Mouse (Mus musculus) spleen, adult 18-20 months (tissue): ENCODE results near the gene Bcl11a.
A peak's percentile ranks its signal among the peaks of the same experiment; 100 is the strongest.

Experiments used
- DNase-seq, 2 experiments: peaks; one replicate each; pipeline ENCODE4 v3.0.0; 2022; ENCODE audit warnings: mixed read lengths in 2 of 2

The Bcl11a gene

DNA sequence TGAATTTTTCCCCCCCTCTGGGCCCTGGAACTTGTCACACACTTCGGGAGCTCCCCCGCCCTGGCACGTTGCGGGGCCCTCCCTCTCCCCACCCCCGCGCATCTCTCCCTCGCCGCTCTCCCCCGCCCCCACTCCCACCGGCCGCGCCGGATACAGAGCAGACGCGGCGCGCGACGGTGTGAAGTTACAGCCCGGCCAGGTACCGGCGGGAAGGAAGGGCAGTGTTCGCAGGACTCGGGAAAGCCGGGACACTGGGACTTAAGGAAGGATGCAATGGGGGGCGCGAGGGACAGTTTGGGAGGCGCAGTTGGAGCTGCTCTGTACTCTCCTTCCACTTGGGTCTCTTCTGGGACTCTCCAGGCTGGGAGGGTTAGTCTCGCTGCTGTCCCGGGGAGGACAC is 2.7 kb downstream of the Bcl11a start:
- DNase-seq, result peak; percentile 66 to 73

DNA sequence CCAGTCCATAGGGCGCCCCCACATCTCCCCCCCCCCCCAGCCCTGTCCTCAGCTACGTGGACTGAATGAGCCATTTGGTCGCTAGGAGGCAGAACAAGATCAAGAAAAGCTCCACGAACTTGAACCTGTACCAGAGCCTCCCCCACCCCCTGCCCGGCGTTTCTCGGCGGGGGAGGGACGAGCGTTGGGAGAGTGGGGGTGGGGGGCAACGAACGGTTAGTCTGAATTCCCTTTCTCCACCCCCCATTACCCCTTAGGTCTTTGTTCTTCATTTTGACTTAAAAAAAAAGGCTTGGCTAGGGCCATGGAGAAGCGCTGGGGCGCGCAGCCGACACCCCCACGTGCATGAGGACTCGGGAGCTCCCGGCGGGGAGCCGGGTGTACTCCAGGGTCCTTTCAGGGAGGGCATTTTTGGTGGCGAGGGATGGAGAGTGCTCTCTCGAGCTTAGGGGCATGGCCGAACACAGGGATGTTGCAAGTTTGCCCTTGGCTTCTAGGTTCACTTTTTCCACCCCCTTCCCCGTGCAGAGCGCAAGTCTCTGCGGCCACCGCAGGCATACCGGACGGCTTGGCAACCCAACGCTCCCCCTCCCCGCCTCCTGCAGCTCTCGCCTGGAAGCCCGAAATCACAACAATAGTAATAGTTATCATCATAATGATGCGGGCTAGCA is 3.3 kb downstream of the Bcl11a start:
- DNase-seq, result peak; percentile 70 to 75

DNA sequence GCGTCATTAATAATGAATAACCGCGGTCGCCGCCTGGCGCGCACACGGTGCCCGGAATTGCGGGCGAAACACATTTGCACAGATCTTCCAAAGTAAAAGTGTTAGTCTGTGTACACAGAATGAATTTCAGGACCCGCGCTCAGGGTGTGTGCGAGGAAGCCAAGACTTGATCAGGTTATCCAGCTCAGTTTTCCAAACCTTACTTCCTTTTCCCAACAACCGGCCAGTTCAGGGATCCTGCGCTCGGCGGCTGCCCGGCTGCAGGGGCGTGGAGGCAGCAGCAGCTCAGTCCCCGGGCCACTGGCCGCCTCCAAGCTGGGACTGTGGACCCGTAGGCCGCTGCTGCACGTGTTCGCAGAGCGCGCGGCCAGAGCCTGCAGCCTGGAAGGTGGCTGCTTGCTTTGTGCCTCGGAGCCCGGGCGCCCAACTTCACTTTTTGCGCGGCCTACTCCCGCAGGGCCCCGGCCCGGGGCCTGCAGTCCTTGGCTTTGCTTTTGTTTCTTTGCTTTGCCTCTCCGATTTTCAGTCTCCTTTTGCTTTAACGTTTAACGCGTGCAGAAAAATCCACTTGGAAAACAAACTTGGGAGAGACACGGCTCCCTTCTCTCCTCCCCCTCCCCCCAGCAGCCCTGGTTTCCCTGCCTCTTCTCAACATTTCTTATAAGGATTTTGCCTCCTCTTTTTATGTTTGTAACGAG is 4.0 kb downstream of the Bcl11a start:
- DNase-seq, result peak; percentile 48 to 55

DNA sequence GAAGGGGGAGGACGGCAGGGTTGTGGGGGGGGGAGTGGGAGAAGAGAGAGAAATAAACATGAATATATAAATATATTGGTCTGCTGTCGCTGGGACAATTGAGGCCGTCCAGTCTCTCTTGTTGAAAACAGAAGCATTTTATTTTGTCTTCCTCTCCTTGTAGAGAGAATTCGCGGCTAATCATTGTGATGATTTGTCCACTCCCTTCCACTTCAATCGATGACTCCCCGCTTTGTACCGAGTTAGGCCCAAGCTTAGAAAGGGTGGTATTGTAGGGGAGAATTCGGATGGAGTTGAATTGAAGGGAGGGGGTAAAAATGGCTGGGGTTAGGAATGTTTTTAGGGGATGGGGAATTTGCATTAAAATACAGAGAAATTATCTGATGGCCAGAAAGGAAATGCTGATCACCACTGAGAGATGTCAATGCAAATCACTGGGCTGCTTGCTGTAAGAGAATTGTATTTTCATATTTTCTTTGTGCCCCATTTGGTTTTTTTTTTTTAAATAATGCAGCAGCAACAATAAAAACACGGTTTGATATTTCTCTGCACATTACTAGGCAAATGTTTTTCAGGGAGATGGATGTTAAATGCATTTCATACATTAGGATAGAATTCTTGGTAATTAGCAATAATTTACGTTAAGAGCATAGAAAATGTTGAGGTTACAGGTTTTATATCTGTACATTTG is 4.7 kb downstream of the Bcl11a start:
- DNase-seq, result no peak

DNA sequence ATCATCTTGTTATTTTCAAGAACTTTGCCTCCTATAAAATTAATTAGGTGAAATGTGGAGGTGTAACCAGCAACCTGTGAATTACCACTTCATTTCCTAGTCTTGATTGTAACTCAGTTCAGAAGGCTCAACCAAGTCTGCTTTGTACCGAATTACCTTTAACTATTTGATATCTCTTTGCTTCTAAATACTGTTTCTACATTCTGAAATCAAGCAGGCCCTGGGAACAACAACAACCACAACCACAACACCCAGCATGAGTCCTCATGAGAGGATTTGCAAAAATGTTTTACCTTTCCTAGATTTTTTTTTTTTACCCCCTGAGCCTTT is 5.2 kb downstream of the Bcl11a start:
- DNase-seq, result no peak

DNA sequence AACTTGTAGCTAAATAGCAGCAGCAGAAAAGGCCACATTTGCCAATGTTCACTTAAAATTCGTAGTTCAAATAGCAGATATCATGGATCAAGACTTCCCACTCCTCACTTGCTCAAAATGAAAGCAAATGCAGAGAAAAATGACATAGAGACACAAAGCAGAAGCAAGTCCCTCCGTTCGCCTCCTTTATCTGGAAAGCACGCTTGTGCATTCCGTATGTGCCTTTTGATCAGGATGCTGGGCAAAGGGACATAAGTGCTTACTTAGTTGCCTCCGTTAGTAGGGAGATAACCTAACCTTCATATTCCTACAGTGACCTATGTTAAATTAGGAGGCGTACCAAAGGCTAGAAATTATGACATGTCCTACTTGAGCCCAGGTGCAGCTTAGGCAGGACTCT is 5.6 kb downstream of the Bcl11a start:
- no peak for DNase-seq

DNA sequence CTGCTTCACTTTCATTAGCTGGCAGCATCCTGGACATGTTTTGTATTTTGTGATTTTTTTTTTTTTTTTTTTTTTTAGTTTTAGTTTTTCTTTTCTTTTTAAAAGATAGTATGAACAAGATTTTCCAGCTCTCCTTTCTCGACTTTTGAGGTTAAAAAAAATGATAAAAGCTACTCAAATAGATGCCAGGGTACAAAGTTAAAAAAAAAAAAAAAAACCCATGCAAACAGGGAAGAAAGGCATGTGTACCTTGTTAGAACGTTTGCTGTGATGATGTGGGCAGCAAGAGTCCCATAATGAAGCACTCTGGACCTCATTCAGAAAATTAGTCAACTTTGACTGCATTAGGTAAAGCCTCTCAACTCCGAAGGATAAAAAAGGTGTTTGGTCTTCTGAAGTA is 6.2 kb downstream of the Bcl11a start:
- DNase-seq, result no peak

DNA sequence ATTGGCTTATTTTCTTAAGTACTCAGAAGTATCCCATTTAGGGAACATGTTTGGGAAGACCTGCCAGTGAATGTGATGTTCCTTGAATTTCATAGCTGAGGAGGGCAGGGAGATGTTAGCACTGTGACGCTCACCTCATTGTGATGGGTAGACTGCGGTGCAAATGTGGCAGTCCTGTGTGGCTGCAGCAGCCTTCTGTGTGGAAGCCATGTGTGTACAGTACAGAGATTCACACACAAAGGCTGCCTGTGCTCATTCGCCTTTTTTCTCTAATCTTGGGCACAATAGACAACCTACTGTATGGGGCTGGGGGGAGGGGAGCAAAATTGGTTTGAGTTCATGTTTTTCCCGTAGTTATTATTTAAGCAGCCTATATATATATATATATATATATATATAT is 6.7 kb downstream of the Bcl11a start:
- no peak for DNase-seq

DNA sequence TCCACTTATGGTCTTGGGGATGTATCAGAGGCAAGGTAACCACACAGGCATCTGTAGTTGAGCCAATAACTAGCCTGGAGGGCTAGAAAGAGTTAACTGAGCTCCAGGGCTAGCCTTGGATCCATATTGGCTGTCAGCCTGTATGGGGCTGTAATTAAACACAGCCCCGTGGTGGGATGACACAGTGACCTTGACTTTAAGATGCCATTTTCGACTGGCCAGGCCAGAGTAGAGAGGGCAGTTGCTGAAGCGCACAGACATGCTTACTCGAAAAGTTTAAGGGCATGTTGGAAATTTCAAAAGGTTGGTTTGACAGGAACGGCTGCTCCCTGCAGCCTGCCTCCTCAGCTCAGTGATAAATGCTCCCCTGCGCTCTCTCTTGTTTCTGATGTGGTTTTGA is 8.1 kb downstream of the Bcl11a start:
- DNase-seq, result no peak

DNA sequence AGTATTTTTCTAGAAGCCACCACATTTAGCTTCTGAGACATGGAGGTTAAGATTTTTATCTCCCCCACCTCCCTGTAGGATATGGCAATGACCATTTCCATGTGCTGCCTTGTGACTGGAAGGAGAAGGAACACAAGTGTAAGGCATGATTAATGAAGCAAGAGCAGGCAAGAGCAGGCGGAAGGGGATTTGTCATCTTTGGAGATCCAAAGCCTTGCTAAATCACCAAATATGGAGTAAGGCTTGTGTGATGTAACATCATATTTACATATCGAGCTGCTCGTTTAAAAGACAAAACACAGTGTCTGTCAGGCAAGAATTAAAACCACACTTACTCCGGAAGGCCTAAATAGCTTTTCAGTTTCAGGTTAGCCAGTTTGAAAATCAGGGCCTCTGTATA is 9.2 kb downstream of the Bcl11a start:
- DNase-seq, result no peak

DNA sequence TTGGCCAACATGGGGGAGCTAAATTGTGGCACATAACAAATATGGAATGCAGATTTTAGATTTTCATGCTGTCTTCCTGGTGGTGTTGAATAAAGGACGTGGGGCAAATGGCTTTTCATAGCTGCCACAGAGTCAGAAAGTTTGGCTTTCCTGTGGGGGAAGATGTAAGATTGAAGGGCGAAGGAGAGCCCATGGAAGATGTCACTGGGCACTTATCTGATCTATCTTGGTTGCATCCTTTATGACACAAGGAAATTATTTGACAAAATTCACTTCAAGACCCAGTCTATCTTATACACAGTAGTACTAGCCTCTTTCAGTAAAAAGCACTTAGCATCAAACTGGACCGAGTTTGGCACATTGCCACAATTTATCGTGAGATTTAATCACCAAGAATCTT is 12.6 kb downstream of the Bcl11a start:
- no peak for DNase-seq

DNA sequence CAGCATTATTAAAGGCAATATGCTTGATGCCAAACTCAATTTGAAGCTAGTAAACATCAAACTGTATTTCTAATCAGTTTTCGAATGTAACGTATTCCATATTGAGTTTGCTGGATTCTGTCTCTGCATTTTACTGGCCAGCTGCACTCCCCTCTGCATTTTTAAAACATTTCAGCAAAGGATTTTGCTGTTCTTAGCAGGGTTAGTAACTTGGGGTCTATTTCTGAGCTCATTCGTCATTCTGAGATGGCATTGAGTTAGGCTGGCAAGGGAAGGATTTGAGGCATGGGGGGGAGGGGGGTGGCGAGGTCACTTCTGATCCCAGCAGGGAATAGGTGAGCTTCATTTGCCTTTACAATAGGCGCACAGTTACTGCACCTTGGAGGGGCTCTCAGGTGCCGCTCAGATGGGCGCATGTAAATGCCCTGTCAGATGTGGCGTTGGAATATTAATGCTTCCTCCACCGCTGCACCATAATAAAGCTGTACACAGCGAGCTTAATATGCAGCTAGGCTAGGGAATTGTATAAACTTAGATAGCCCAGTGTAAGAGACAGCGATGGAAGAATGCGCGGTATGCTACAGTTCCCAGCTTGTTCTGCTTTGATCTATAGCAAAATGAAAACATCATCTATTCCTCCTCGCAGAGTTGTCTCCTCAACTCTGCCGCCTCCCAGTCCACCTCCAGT is 13.7 kb downstream of the Bcl11a start:
- no peak for DNase-seq

DNA sequence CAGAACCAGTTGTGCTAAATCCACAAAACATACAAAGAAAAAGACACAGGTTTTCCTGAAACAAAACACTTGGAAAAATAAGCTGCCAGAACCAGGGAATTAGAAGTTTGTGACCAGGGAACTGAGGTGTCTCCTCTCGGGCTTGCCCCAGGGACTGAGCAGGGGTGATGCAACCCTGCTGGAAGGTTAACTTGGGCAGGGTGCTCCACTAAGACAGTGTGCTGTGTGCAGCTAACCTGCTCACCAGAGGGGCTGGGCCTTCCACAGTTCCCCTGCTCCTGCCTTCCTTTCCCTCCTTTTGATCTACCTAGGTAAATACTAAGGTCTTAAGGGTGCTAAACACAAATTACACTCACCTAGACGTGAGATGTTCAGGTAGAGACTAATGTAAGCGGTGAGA is 14.8 kb downstream of the Bcl11a start:
- no peak for DNase-seq

DNA sequence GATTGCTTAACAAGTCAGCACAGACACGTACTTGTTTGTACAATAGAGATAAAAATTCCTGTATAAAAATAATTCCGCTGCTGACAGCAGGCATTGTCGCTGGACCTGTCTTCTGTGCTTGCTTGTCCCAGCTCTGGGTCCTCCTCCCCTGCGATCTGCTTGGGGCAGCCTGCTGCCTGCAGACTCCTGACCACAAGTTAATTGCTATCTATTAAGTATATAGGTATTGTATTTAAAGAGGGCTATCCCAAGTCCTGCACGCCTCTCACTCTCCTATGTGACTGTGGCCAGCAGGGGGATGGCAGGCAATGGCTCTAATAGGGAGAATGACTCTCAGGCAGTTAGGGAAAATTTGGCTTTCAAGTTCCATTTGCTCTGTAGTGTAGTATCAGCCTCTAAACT is 16.2 kb downstream of the Bcl11a start:
- no peak for DNase-seq

DNA sequence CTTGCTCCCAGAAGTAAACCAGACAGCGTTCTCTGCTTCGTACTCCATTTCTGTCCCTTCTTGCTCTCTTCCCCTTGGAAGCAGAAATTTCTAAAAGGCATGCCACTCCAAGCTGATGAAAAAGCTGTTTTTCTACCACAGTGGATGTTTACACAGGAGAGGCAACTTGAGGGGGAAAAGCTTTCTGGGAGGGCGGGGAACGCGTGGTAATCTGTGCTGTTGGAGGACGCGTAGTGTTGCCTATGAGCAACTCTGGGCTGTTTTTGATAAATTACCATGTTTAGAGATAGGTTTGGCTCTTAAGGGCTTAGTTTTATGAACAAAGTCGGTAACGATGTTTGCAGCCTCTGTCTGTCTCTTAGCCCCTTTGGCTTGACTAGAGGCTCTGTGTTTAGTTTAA is 17.4 kb downstream of the Bcl11a start:
- no peak for DNase-seq

DNA sequence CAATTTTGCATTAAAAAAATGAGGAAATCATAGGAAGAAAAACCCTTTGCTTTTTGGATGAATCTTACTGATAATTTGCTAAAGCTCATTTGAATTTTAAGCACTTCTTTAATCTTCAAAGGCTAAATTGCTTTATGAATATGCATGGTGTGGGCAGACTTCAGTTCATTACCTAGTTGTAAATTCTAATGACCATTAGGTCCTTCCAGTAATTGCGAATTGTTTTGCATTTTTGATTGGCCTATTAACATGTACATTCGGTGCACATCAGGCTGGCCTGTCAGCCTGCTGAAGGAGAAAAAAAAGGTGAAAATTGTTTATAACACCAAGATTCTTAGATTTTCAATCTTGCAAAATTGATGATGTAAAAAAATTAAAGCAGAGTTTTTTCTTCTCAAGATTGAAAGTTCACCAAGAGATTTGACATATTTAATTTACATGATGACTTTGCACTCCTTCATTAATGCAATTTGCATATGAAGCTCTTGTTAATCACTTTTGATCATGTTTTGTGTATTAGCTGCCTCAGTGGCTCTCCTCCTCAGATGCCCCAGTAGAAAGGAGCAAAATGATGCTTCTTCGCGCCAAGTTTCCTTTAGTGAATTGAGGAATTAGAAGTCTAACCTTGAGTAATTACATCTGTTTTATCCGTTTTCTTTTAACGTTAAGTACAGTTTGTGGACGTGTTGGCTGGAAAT is 17.9 kb downstream of the Bcl11a start:
- no peak for DNase-seq

DNA sequence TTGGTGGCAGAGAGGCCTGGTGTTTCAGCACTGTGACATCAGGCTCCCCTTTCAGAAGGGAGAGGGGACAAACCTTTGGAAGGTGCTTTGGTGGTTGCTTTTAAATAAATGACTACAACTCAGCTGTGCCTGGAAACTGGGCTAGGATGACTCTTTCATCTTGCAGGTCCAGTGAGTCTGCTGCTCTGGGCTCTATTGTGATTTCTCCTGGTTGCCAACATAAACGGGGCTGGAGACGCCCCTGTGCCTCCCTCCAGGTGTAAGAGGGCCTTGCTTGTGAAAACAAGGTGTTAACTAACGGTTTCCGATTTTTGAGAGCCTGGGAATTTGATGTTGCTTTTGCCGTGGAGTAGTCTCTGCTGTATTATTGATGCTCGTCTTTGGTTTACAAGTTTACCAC is 18.6 kb downstream of the Bcl11a start:
- no peak for DNase-seq

DNA sequence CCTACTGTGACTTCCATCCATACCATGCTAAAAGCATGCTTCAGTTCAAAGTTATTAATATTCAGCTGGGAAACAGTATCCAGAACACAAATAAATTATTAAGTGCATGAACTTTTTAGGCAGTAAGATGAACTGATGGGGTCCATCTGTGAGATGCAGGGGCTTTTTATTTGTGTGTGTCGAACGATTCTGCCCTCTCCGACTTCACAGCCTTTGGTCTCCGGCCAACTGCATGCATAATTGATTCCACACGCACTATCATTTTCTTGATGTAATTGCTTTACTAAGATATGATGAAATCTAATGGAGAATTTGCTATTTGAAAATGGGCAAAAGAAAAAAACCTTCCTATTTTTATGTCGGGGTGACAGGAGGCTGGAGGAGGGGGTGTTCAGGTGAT is 19.2 kb downstream of the Bcl11a start:
- no peak for DNase-seq

DNA sequence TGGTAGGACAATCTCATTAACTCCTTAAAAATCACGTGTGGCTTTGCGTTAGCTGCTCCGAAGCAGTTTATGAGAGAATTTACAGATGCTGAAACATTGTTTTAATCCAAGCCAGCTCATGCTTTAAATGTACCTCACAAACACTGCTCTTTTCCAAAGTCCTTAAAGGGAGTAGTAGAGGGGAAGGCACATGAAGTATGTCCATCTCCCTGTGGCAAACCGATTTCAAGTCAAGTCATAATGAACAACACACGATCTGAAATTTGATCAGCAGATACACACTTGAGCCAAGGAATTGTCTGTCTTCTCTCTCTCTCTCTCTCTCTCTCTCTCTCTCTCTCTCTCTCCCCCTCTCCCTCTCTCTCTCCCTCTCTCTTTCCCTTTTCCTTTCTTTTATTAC is 20.2 kb downstream of the Bcl11a start:
- no peak for DNase-seq

DNA sequence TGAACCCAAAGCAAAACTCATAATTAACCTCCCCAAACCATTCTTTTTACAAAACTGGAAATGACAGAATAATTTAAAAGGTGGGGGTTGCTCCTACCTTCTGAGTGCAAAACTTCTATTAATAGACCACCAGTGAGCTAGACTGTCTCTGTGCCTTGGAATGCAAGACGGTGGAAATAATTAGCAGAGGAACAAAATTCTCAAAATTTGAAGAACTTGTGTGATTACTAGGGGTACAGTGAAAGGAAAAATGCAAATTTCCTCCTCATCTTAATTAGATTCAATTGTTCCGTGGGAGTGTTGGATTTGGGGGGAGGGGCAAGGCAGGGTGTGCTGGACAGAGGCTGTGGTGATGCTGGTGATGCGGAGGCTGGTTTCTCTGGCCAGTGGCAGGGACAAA is 20.8 kb downstream of the Bcl11a start:
- no peak for DNase-seq

DNA sequence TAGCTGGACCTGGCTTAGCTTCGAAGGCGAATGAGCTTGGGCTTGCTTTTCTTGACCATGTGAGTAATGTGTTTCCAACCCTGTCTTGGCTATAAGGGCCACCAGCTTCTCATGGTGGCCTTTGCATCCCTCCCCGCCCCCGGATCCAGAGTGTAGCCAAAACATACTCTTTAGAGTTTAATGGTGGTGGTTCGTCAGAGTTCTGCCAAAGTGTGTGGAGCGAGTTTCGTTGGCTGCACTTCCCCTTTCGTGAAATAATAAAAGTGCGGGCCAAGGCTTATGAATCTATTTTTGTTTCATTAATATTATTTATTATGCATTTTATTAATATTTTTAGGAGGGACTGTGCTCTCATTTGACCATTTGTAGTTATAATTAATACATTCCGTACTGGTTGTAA is 21.4 kb downstream of the Bcl11a start:
- no peak for DNase-seq

DNA sequence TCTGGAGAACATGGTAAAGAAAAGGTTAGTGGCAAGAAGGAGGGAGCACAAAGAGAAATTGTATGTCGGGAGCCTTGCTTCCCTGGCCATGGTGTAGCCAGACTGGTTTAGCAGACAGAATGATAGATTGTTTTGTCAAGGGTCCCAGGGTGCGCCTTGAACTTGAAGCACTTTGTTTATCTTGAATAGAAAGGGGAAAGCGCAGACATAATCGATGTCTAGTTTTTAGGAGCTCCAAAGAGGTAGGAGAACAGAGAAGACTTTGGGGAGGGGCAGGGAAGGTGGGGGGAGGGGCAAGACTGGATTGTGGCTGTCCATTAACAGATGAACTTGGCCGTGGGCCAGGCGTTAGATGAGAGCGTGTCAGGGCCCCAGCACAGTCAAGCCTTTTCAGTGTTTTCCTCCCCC is 22.0 kb downstream of the Bcl11a start:
- DNase-seq, result no peak

DNA sequence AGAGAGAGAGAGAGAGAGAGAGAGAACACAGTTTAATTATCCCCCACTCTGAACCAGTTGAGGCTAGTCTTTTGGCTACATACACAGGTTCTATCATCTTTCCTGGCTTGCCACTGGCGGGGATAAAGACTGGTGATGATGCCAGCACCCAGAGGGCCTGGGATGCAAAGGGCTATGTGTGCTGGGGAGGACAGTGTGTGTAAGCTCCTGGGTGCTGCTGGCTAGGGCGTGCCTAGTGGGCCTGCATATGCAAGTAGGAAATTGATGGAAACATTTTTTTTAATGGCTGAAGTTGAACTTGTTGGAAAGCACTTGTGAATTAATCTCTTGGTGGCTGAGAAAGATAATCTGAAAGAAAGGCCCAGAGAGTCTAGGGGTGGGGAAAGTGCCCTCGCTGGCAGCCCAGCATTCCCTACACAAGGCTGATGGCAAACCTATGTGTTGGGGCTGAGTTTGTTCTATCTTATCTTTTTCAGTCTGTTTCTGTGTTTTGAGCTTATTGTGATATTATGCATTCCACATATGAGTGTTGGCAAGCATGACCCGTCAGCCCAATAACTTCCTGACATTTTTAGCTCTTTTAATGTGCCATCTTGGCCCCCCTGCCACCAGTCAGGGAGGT is 22.7 kb downstream of the Bcl11a start:
- DNase-seq, result no peak
